Mouse (Mus musculus) 416B (cell line): ENCODE measurements around the gene Rbfox3.

Experiments
- DNase-seq: peaks from one replicate; pipeline ENCODE4 v3.0.0; 2011; ENCODE audit warnings: low read depth

The Rbfox3 gene

DNA sequence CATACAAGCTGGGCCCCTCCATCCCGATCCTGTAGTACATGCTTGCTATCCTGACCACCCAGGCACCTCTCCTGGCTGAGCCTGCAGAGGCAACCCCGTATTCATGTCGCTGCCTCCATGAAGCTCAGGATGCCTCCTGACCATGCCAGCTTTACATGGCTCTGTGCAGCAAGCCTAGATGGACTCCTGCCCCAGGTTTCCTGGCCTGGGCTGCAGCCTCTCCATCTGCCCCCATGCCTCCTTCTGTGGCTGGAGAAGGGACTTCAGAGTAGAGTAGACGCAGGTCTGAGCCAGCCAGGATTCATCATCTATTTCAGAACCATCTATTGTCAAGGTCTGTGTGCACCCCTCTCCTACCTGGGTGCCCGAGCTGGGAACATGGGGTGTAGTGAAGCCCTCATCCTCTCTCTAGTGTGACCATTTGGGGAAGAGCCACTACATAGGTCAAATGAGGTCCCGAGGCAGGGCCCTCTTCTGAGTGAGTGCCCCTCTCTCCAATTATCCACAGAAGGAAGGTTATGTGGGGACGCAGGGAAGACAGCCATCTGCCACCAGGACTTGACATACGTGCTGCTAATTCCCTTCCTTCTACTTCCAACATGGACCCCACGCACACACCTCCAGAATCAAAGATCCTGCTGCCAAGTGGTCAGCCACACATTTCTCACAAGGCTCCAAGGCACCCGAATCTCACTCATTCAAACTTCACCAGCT is 153.0 kb downstream of the Rbfox3 start:
- DNase-seq, result no peak

DNA sequence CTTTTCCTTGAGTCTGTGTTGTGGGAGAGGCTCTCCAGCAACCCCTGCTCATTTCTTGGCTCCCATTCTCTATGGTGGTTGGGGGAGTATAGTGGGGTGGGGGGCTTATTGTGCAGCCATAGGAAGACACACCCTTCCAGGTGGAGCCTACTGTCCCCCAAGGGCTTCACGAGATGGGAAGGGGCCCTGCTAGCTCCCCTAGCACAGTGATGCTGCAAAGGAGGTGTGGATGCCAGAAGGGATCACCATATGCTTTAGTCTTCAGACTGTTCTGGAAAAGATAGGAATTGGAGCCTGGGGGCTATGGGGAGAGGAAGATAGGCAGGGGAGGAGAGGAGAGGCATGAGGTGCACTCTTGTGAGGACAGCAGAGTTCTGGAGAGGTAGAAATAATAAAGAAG is 153.9 kb downstream of the Rbfox3 start:
- DNase-seq, result no peak

GRCm38 (mm10) chr11:118755003-118755402 is 156.4 kb downstream of the Rbfox3 start:
- no peak for DNase-seq

- DNase-seq, result no peak
Measured at GRCm38 (mm10) chr11:118754535-118754934, 156.9 kb downstream of the Rbfox3 start.

DNA sequence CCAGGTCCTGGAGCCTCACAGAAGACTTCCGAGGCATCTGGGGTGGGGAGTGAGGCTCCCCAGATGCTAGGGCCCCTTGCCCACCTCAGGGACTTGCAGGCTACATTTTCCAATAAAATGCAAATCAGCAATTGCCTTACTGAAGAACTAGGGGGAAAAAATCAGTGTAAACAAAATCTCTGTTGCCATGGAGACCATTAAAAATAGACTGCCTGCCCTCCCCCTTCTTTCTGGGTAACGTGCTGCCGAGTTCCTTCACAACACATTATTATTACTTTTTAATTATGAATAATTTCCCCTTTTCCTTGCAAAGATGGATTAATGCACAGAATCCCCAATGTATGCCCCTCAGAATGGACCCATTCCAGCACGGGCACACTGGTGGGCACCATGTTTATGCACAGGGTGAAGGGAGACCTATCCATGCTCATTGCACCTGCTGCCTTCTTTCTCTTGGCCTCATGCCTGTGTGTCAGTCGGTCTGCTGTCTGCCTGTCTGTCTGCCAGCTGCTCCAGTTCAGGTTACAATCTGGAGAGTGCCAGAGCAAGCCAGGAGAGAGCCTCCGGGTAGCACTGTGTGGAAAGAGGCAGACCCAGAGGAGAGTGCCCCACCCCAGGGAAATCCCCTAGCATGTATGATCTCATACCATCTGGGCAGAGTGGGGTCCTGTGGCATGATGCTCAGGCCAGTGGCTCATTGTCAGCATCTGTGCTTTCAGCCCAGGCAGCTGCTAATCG is 159.3 kb downstream of the Rbfox3 start:
- no peak for DNase-seq

DNA sequence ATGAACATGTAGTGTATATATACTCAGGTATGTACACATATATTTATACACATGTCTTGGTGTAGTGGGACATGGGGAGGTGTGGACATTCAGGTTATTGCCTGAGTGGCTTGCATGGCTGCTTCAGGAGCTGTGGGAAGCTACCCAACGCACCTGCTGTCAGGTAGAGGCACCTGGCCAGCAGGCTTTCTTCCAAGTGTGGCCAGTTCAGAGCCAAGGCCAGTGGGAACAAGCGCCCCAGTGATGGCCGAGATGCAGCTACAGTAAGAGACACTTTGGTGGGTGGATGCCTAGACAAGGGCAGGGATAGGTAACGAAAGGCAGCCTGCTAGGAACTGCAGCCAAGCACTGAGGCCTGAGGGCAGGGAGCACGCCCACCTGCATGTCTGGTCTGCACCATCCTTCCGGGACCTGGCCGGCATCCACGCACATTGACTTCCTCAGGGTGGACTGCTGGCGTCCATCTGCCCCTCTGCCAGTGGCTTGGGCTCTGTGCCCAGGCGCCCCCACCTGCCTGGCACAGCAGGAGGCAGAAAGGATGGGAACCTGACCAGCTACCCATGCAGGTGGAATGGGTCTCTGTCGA is 160.6 kb downstream of the Rbfox3 start:
- no peak for DNase-seq

- no peak for DNase-seq
Measured at GRCm38 (mm10) chr11:118749541-118749940, 161.9 kb downstream of the Rbfox3 start.

GRCm38 (mm10) chr11:118748622-118749021 is 162.8 kb downstream of the Rbfox3 start:
- DNase-seq, result peak; percentile 77

GRCm38 (mm10) chr11:118745279-118745678 is 166.1 kb downstream of the Rbfox3 start:
- no peak for DNase-seq

- DNase-seq, result no peak
Measured at GRCm38 (mm10) chr11:118744782-118745181, 166.6 kb downstream of the Rbfox3 start.

DNA sequence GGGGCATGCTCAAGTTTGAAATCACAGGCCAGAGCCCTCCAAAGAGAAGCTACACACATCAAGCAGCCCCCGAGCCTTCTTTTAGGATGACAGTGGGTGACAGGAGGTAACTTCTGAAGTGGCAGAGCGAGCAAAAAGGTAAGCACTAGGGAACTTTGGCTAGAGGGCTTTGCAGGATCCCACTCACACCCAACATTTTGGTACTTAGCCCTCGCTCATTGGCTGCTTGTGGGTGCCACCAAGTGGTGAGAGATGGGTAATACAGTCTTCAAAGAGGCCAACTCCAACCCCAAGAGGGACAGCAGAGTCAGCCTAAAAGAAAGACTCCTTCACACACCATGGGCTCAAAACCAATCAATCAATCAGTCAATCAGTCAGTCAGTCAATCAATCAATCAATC is 168.6 kb downstream of the Rbfox3 start:
- DNase-seq, result peak; percentile 48

DNA sequence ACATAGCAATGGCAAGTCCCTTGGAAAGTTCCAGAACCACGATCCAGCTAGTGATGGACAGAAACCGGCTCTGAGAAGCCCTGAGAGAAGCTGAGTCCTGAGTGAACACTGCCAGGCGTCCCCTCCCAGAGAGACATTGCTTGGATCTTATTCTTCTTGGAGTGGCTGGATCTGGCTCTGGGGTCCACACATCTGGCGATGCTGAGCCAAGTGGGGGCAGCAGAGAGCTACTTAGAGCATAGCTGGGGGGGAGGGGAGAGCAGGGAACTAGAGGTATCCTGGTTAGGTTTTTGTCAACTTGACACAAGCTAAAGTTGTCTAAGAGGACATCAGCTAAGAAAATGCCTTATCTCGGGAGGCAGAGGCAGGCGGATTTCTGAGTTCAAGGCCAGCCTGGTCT is 170.1 kb downstream of the Rbfox3 start:
- no peak for DNase-seq

GRCm38 (mm10) chr11:118740001-118740400 is 171.4 kb downstream of the Rbfox3 start:
- DNase-seq, result peak; percentile 77

- peak; percentile 72 for DNase-seq
Measured at GRCm38 (mm10) chr11:118738855-118739832, 172.3 kb downstream of the Rbfox3 start.

GRCm38 (mm10) chr11:118738323-118738722 is 173.1 kb downstream of the Rbfox3 start:
- DNase-seq, result peak; percentile 24

DNA sequence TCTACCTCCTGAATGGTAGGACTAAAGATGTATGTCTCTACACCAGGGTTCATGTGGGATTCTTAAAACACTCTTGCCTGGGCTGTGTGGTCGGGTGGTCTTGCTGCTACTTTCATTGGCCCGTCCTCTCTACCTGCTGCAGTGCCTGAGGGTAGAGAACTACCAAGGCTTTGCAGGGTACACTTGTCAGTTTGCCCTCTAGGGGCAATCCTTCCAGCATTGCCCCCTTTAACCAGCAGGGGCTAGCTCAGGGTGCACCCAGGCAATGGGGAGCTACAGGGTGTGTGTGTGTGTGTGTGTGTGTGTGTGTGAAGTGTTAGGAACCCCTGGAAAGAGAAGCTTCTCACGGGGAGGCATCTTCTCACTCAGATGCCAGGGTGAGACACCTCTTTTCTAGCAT is 173.6 kb downstream of the Rbfox3 start:
- DNase-seq, result no peak

DNA sequence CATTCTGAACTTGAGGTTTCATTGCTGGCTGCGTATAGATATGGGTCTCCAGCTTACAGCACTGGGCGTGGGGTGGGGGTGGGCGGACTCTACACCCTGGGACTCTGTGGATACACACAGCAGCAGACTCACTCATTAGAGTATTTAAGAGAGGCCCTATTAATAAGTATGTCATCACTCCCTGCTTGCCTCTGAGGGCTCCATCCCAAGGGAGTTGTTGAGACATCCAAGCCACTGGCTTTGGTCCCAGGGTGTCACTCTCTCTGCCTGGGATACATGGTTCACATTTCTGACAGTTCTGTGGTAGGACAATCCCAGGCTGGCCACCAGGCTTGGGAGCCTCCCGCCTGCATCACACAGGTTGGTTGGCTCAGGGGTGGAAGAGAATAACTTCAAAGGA is 174.4 kb downstream of the Rbfox3 start:
- no peak for DNase-seq

GRCm38 (mm10) chr11:118731655-118732054 is 179.7 kb downstream of the Rbfox3 start:
- no peak for DNase-seq

- DNase-seq, result no peak
Measured at GRCm38 (mm10) chr11:118729373-118729772, 182.0 kb downstream of the Rbfox3 start.

DNA sequence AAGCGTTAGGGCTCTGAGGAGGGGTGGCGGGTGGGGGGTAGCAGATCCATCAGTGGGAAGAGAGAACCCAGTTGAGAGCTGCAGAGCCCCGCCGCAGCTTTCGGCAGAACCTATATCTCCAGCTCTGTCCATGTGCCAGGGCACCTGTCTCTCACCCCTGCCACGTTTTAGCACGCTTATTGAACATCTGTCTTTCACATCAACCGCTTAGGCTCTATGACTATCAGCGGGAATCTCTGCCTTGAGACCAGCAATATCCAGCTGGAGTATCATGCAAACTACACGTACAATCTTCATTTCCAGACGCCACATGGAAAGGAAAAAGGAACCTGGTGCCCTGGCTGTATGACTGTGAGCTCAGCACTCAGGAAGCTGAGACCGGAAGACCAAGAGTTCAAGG is 182.6 kb downstream of the Rbfox3 start:
- DNase-seq, result no peak

- DNase-seq, result no peak
Measured at GRCm38 (mm10) chr11:118728083-118728551, 183.3 kb downstream of the Rbfox3 start.

GRCm38 (mm10) chr11:118726430-118726829 is 185.0 kb downstream of the Rbfox3 start:
- no peak for DNase-seq
